Mouse (Mus musculus): ENCODE data around the gene 2810408A11Rik.
"Not testable (repeated sequence)": the region's sequence is repeated elsewhere in the genome, so short reads cannot be mapped to it uniquely, and the experiment has no call there.

Gene 2810408A11Rik

GRCm38 (mm10) chr11:69880853-69881603 lies 19.8 kb downstream of the 2810408A11Rik start, which contains the start of gene Kctd11:
Kctd11 (minus strand) TSS chr11:69881406.
- peak; percentile 95 to 97 for DNase-seq (ENCODE audit: low spot score in 2 of 2)

GRCm38 (mm10) chr11:69880506-69880852 lies 20.3 kb downstream of the 2810408A11Rik start:
- no peak for DNase-seq (ENCODE audit: low spot score in 2 of 2)

DNA sequence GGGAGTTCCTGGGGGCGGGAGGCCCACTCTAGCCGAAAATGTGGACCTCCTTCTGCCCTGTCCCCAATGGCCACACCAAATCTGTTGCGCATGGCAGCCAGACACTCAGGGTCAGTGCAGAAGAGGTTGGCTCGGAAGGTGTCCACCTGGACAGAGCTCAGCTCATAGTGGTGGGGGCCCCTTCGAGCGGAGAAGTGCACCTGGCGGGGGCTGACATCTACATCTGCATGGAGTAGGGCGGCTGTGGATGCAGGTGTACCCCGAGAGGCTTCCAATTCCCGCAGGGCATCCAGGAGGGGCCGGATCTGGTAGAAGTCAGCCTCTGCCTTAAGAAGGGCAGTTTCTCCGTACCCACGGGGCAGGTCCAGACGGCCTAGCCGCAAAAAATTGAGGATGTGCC lies 21.1 kb downstream of the 2810408A11Rik start:
- DNase-seq (ENCODE audit: low spot score in 2 of 2), result no peak

DNA sequence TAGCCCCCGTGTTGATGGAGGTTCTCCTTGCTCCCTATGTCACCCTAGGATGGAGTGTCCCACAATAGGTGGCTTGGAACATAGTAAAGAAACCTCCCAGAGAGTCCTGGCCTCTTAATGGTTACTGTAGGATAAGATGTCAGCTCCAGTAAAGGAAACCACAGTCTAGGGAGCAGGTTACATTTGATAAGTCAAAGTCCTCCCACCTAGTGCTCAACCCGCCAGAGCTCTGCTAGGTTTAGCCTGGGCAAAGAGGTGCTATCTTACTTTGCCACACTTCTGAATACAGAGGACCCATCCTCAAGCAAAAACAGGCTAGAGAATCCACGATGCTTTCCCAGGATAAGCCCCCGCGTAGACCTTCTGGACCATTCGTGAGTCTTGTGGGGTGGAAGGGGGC lies 21.8 kb downstream of the 2810408A11Rik start:
- no peak for DNase-seq (ENCODE audit: low spot score in 2 of 2)

- DNase-seq (ENCODE audit: low spot score in 2 of 2), result no peak
These were observed 22.4 kb downstream of the 2810408A11Rik start for GRCm38 (mm10) chr11:69878399-69878798.

- DNase-seq (ENCODE audit: low spot score in 2 of 2), result no peak
These were observed 22.9 kb downstream of the 2810408A11Rik start, which contains the start of gene Tmem95 for GRCm38 (mm10) chr11:69877878-69878277. Tmem95 (minus strand) TSS chr11:69878018.

GRCm38 (mm10) chr11:69876867-69877266 lies 23.9 kb downstream of the 2810408A11Rik start:
- DNase-seq (ENCODE audit: low spot score in 2 of 2), result peak; percentile 85 to 87

DNA sequence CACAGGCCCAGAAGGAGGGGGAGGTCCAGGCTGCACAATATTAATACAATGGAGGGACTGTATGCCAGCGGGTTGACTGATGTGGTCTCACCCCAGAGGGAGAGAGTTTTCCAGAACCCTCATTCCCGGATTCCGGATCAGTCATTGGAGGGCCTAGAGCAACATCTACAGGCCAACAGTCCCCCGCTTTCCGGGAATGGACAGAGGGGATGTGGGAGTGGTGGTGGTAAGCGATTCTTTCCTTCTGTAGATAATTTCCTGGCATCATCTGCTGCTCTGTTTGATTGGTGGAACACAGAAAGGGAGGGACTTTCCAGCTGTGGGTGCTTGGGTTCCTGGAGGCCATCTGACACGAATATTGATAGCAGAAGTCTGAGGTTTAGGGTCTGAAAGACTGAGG lies 24.6 kb downstream of the 2810408A11Rik start:
- DNase-seq (ENCODE audit: low spot score in 2 of 2), result peak; percentile 81 to 88

GRCm38 (mm10) chr11:69872451-69872850 lies 28.3 kb downstream of the 2810408A11Rik start:
- DNase-seq (ENCODE audit: low spot score in 2 of 2), result no peak

GRCm38 (mm10) chr11:69871822-69872221 lies 29.0 kb downstream of the 2810408A11Rik start:
- DNase-seq (ENCODE audit: low spot score in 2 of 2), result no peak

- DNase-seq (ENCODE audit: low spot score in 2 of 2), result no peak
These were observed 30.3 kb downstream of the 2810408A11Rik start for GRCm38 (mm10) chr11:69870289-69871069.

GRCm38 (mm10) chr11:69867335-69867734 lies 33.5 kb downstream of the 2810408A11Rik start:
- no peak for DNase-seq (ENCODE audit: low spot score in 2 of 2)

GRCm38 (mm10) chr11:69865561-69865960 lies 35.2 kb downstream of the 2810408A11Rik start:
- no peak for DNase-seq (ENCODE audit: low spot score in 2 of 2)

- DNase-seq (ENCODE audit: low spot score in 2 of 2), result no peak
These were observed 36.5 kb downstream of the 2810408A11Rik start for GRCm38 (mm10) chr11:69864138-69864860.

GRCm38 (mm10) chr11:69863729-69864128 lies 37.1 kb downstream of the 2810408A11Rik start:
- DNase-seq (ENCODE audit: low spot score in 2 of 2), result not testable (repeated sequence)

- DNase-seq (ENCODE audit: low spot score in 2 of 2), result no peak
These were observed 42.4 kb downstream of the 2810408A11Rik start, which contains the start of gene Tnk1 for GRCm38 (mm10) chr11:69858113-69858998. Tnk1 (minus strand) TSS chr11:69858730.

- no peak for DNase-seq (ENCODE audit: low spot score in 2 of 2)
These were observed 45.4 kb downstream of the 2810408A11Rik start for GRCm38 (mm10) chr11:69855347-69855746.

DNA sequence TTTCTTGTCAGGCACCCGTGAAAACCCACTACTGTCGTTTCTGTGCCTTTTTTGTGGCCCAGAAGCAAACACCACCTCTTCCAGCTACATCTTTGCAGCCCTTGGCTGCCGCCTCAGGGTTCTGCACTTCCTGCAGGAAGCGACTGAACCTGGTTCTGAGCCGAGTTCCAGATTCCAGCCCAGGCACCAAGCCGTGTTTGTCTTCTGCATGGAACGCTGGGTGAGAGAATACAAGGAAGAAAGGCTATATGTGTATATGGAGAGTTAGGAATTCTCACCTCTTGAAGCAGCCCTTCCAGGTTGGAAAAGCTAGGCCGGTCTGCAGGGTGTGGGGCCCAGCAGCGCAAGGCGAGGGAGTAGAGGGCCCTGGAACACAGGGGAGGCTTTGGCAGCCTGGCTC lies 46.1 kb downstream of the 2810408A11Rik start:
- no peak for DNase-seq (ENCODE audit: low spot score in 2 of 2)

- no peak for DNase-seq (ENCODE audit: low spot score in 2 of 2)
These were observed 46.8 kb downstream of the 2810408A11Rik start for GRCm38 (mm10) chr11:69853994-69854393.

DNA sequence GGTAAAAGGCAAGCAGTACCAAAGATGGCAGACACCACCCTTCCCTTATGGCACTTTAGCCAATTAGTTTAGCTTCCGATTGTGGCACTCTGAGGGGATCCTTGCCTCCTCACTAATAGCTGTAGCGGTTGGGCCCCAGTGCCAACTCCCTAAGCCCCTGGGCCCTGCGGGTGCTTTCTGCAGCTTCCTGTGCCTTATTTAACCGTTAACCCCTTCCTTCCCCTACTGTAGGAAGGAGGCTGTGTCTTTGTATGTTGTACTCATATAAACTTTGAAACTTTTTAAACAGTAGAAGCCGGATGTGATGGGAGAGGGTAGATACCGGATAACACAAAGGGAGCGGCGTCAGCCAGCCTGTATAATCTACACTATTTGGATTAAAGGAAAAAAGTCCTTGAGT lies 50.0 kb downstream of the 2810408A11Rik start:
- no peak for DNase-seq (ENCODE audit: low spot score in 2 of 2)

GRCm38 (mm10) chr11:69849884-69850283 lies 50.9 kb downstream of the 2810408A11Rik start:
- DNase-seq (ENCODE audit: low spot score in 2 of 2), result no peak

All from heart, adult 9 months (tissue).